In genomic region chr1:157055288-157055831, GRCm38 (mm10) we compare ENCODE assay signal across 11 mouse cellular contexts. TPM values are rescaled to one million over a fixed set of nuclear protein-coding genes. Genes with fewer than 3 reads are reported as not detected.
DNase-seq lines count a peak whose midpoint lies in the region; ATAC-seq and TF ChIP-seq lines count a peak whose summit lies in the region.
"Had no signal": no experiment of that assay in that cellular context is flagged by ENCODE, and none has a peak within 500 bp of the region (broad histone marks: within the 10 kb centered on the region; RNA-seq: fewer than 3 reads in every experiment).

No protein-coding gene starts in this region.

- no peak for TF ChIP-seq CTCF in olfactory bulb, adult 2 months (IDR thresholded peaks at IDR 0.05; ENCODE audit: insufficient read depth, low read depth, low read length)

- H3K4me1 ChIP-seq in lung, embryonic 16.5 days (replicated peaks; ENCODE audit: control insufficient read depth, insufficient read depth, low read length): peaks cover 5% of the 10 kb centered on the region; the same call in 1 of the 2 replicates
- peaks cover 26% of the 10 kb centered on the region for H3K4me1 ChIP-seq in forebrain, embryonic 13.5 days
- peaks cover 33% of the 10 kb centered on the region for H3K4me1 ChIP-seq in liver, embryonic 13.5 days (replicated peaks)
- peaks cover 12% of the 10 kb centered on the region for H3K4me1 ChIP-seq in olfactory bulb, adult 2 months (ENCODE audit: control insufficient read depth, insufficient read depth, low read length)

- H3K9me3 ChIP-seq in lung, embryonic 16.5 days (ENCODE audit: control insufficient read depth, low read length): no peaks in the 10 kb centered on the region
- H3K9me3 ChIP-seq in forebrain, embryonic 13.5 days (replicated peaks): no peaks in the 10 kb centered on the region
- H3K9me3 ChIP-seq in liver, embryonic 13.5 days (replicated peaks): no peaks in the 10 kb centered on the region

- H3K27ac ChIP-seq in lung, embryonic 16.5 days (ENCODE audit: low read length): 0 out of 2 replicates have a peak overlapping the region, but pooled peaks have one; percentile 16
- H3K27ac ChIP-seq in forebrain, embryonic 13.5 days: peak overlapping the region; percentile 83
- H3K27ac ChIP-seq in liver, embryonic 13.5 days: peak overlapping the region; percentile 82
- H3K27ac ChIP-seq in olfactory bulb, adult 2 months (ENCODE audit: insufficient read depth, low read depth, low read length): peak overlapping the region; percentile 86; the same call in 1 of the 2 replicates
- H3K27ac ChIP-seq: gastrocnemius, adult 2 months had no signal

- ATAC-seq in lung, embryonic 16.5 days (ENCODE audit: low read depth): peak; percentile 72
- peak; percentile 82 for ATAC-seq in forebrain, embryonic 13.5 days
- ATAC-seq in liver, embryonic 13.5 days (ENCODE audit: low read depth): peak; percentile 93
- no peak for ATAC-seq in cerebellum, adult (ENCODE audit: insufficient number of reproducible peaks, low FRiP score, low TSS enrichment)

- no peaks in the 10 kb centered on the region for H3K27me3 ChIP-seq in lung, embryonic 16.5 days (ENCODE audit: control insufficient read depth, insufficient read depth, low read depth, low read length)
- H3K27me3 ChIP-seq in forebrain, embryonic 13.5 days: no peaks in the 10 kb centered on the region
- H3K27me3 ChIP-seq in liver, embryonic 13.5 days: no peaks in the 10 kb centered on the region

- no peak overlapping the region for H3K4me3 ChIP-seq in lung, embryonic 16.5 days (ENCODE audit: low read length)
- no peak overlapping the region for H3K4me3 ChIP-seq in forebrain, embryonic 13.5 days
- 0 out of 2 replicates have a peak overlapping the region, but pooled peaks have one; percentile 9 for H3K4me3 ChIP-seq in liver, embryonic 13.5 days (replicated peaks)
- no peak overlapping the region for H3K4me3 ChIP-seq in olfactory bulb, adult 2 months (ENCODE audit: insufficient read depth, low read depth, low read length)
- H3K4me3 ChIP-seq: gastrocnemius, adult 2 months had no signal

- H3K9ac ChIP-seq in lung, embryonic 16.5 days (ENCODE audit: low read length): no peak overlapping the region
- H3K9ac ChIP-seq in forebrain, embryonic 13.5 days: peak overlapping the region; percentile 35
- 0 out of 2 replicates have a peak overlapping the region, but pooled peaks have one; percentile 11 for H3K9ac ChIP-seq in liver, embryonic 13.5 days

- H3K4me2 ChIP-seq in lung, embryonic 16.5 days (ENCODE audit: low read depth, low read length): 0 out of 2 replicates have a peak overlapping the region, but pooled peaks have one; percentile 8
- H3K4me2 ChIP-seq in forebrain, embryonic 13.5 days: peak overlapping the region; percentile 33
- peak overlapping the region; percentile 55 for H3K4me2 ChIP-seq in liver, embryonic 13.5 days

- no peaks in the 10 kb centered on the region for H3K36me3 ChIP-seq in lung, embryonic 16.5 days (ENCODE audit: control insufficient read depth, insufficient read depth, low read length)
- no peaks in the 10 kb centered on the region for H3K36me3 ChIP-seq in forebrain, embryonic 13.5 days (ENCODE audit: poor library complexity, severe bottlenecking)
- no peaks in the 10 kb centered on the region for H3K36me3 ChIP-seq in liver, embryonic 13.5 days

- 31% methylated on average over 11 of the region's 11 CpGs for WGBS in lung, embryonic 16.5 days
- WGBS in forebrain, embryonic 13.5 days: 12% methylated on average over 11 of the region's 11 CpGs
- WGBS in liver, embryonic 13.5 days (ENCODE audit: insufficient replicate concordance): 31% methylated on average over 11 of the region's 11 CpGs
- WGBS in olfactory bulb, adult 2 months: 21% methylated on average over 11 of the region's 11 CpGs

- no peak for DNase-seq in lung, postnatal 4 days
- peak; percentile 72 for DNase-seq in liver, embryonic 13.5 days
- DNase-seq in urinary bladder, postnatal 14 days (ENCODE audit: low spot score): no peak
- DNase-seq: cerebellum, adult 18-20 months; gastrocnemius, adult 2 months; layer of hippocampus, adult 9-11 months had no signal

- TF ChIP-seq POLR2A in olfactory bulb, adult 2 months (IDR thresholded peaks at IDR 0.05; ENCODE audit: insufficient read depth, low read depth, low read length): no peak

RNA-seq across cellular contexts. Expression of gene Tex35, which starts 53.1 kb away (rescaled TPM):
- not detected in 2 replicates for polyA plus RNA-seq in lung, embryonic 16.5 days (2015; fragmentation: Nextera tagmentation; extraction: Ambion mirVana)
- polyA plus RNA-seq in forebrain, embryonic 13.5 days (2015; fragmentation: Nextera tagmentation; extraction: Ambion mirVana): not detected in 2 replicates
- not detected in 2 replicates for polyA plus RNA-seq in liver, embryonic 13.5 days (2015; fragmentation: Nextera tagmentation; extraction: Ambion mirVana)
- not detected in 2 replicates for polyA plus RNA-seq in olfactory bulb, adult 2 months (2012; ENCODE audit: insufficient read depth, insufficient read length, low replicate concordance, missing spikeins)
- polyA plus RNA-seq: spleen, adult 2 months had no signal

Comparison
In these comparisons a context has a peak if more than half of its experiments do, and no peak if none do; other contexts are left out.
1. H3K27ac ChIP-seq: peak in every context shown above with its lines; median percentile 86 in olfactory bulb, adult 2 months; 83 in forebrain, embryonic 13.5 days; 82 in liver, embryonic 13.5 days; 16 in lung, embryonic 16.5 days.